Mouse (Mus musculus) cortical plate, adult 2 months (tissue): ENCODE data around the gene Sdc4.

Source experiments
- CTCF ChIP-seq: fragments of 200-500 bp; IDR thresholded peaks from 2 replicates; pipeline ENCODE4 v1.5.1; 2011; ENCODE audit warnings: mild to moderate bottlenecking, control low read depth, low read length; ENCODE audit not compliant: insufficient read depth; ENCODE audit errors: extremely low read depth
- POLR2A ChIP-seq: fragments of 200-500 bp; IDR thresholded peaks from 2 replicates; pipeline ENCODE4 v1.6.1; 2011; ENCODE audit warnings: mild to moderate bottlenecking, low read length, control low read depth; ENCODE audit not compliant: insufficient read depth; ENCODE audit errors: extremely low read depth

DNA sequence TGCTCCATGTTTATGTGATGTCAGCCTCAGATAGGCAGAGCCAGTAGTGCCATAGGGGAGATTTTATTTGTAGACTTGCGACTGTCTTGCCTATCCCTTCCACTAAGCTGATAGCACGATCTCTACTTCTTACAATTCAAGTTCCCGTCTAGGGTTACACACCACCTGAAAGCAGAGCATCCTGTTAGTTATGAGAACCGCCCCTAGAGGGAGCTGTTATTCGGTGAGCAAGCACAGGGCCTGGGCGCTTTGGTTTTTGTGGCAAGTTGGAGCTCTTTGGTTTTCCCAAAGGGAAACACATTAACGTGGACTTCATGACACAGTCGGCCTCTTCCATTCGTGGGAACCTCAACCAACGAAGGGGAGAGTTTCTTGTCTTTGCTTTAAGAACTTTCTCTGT lies 26.6 kb upstream of the Sdc4 start:
- peak; percentile 57 for TF ChIP-seq CTCF
- no peak for TF ChIP-seq POLR2A
